Mouse (Mus musculus) heart, adult 2 months (tissue): Measurements from ENCODE around the gene Psmd8.
A peak's percentile ranks its signal among the peaks of the same experiment; 100 is the strongest.

Source experiments
- CTCF ChIP-seq: fragments of 200-600 bp; IDR thresholded peaks from 2 replicates; pipeline ENCODE4 v1.8.1; 2022; ENCODE audit warnings: antibody characterized with exemption, mild to moderate bottlenecking, moderate library complexity
- EP300 ChIP-seq: fragments of 200-500 bp; IDR thresholded peaks from 2 replicates; pipeline ENCODE4 v1.6.1; 2011; ENCODE audit warnings: low read depth, low read length, control low read depth; ENCODE audit not compliant: insufficient read depth
- POLR2A ChIP-seq: fragments of 200-500 bp; IDR thresholded peaks from 2 replicates; pipeline ENCODE4 v1.6.1; 2011; ENCODE audit warnings: mild to moderate bottlenecking, low read depth, low read length, control low read depth; ENCODE audit not compliant: insufficient read depth

DNA sequence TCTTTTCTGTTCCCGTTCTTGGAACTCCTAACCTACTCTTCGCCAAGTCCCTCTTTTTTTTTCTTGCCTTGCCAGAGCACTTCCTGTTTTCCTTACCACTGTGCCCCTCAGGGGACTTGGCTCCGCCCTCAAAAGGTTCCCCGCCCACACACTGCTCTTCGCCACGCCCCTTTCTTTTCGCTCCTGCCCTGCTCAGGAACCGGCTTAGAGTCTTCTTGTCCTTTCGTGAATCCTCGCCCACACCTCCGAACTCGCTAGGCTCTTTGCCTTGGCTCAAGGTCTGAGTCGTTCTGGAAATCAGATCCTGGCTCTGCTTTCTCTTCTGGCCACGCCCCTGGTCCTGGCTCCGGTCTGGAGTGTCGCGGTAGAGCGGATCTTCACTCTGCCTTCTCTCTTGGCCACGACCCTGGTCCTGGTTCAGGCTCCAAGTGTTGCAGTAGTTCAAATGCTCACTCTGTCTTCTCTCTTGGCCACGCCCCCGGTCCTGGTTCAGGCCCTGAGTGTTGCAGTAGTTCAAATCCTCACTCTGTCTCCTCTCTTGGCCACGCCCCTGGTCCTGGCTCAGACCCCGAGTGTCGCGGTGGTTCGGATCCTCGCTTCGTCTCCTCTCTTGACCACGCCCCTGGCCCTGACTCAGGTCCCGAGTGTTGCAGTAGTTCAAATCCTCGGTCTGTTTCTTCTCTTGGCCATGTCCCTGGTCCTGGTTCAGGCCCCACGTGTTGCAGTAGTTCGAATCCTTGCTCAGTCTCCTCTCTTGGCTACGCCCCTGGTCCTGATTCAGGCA, 31.1 kb upstream of the Psmd8 start:
- peak; percentile 75 for TF ChIP-seq POLR2A
- TF ChIP-seq CTCF = no peak
- TF ChIP-seq EP300 = 0 out of 2 replicates have a peak, but pooled peaks have one; percentile 6
